Mouse (Mus musculus) hindbrain, embryonic 16.5 days (tissue): ENCODE measurements around the gene Tut1. TPM values are rescaled to one million over a fixed set of nuclear protein-coding genes. Genes with fewer than 3 reads are reported as not detected.

ENCODE experiments used
- polyA plus RNA-seq: library from polyadenylated mRNA; unstranded; fragments of >200 nt; fragmentation: Nextera tagmentation; extraction: Ambion mirVana; gene quantifications from 2 replicates; pipeline ENCODE4 v1.2.1, GENCODE M21; 2015

The Tut1 gene
- polyA plus RNA-seq, 1 experiment from 2014 or later: 23.9 TPM

Other genes starting within 250 kb of the Tut1 start
- 183 and 191 TPM in 2 replicates for gene Slc3a2, start 230.5 kb upstream of the Tut1 start, polyA plus RNA-seq
- 89.6 and 92.0 TPM in 2 replicates for gene Wdr74, start 218.0 kb upstream of the Tut1 start, polyA plus RNA-seq
- gene 1700092M07Rik, start 213.1 kb upstream of the Tut1 start, polyA plus RNA-seq: 1.5 and 1.6 TPM in 2 replicates
- 109 and 119 TPM in 2 replicates for gene Stx5a, start 212.4 kb upstream of the Tut1 start, polyA plus RNA-seq
- gene Nxf1, start 196.8 kb upstream of the Tut1 start, polyA plus RNA-seq: 120 and 140 TPM in 2 replicates
- 200 and 220 TPM in 2 replicates for gene Tmem223, start 182.9 kb upstream of the Tut1 start, polyA plus RNA-seq
- gene Tmem179b, start 179.4 kb upstream of the Tut1 start, polyA plus RNA-seq: 30.4 and 32.1 TPM in 2 replicates
- 31.7 and 33.1 TPM in 2 replicates for gene Taf6l, start 167.4 kb upstream of the Tut1 start, polyA plus RNA-seq
- gene Polr2g, start 155.3 kb upstream of the Tut1 start, polyA plus RNA-seq: 136 and 147 TPM in 2 replicates
- gene Zbtb3, start 151.3 kb upstream of the Tut1 start, polyA plus RNA-seq: 8.0 and 8.1 TPM in 2 replicates
- gene Ttc9c, start 134.5 kb upstream of the Tut1 start, polyA plus RNA-seq: 51.6 and 54.3 TPM in 2 replicates
- gene Hnrnpul2, start 133.8 kb upstream of the Tut1 start, polyA plus RNA-seq: 5.1 and 5.8 TPM in 2 replicates
- not detected in 2 replicates for gene AC129217.1, start 124.1 kb upstream of the Tut1 start, polyA plus RNA-seq
- 117 TPM in 2 replicates for gene Bscl2, start 116.4 kb upstream of the Tut1 start, polyA plus RNA-seq
- gene Gng3, start 114.7 kb upstream of the Tut1 start, polyA plus RNA-seq: 477 and 526 TPM in 2 replicates
- gene Lrrn4cl, start 103.1 kb upstream of the Tut1 start, polyA plus RNA-seq: 0.94 and 1.2 TPM in 2 replicates
- gene Ubxn1, start 82.4 kb upstream of the Tut1 start, polyA plus RNA-seq: 147 and 151 TPM in 2 replicates
- gene Uqcc3, start 72.9 kb upstream of the Tut1 start, polyA plus RNA-seq: 58.5 and 61.5 TPM in 2 replicates
- 27.5 and 35.0 TPM in 2 replicates for gene Lbhd1, start 70.1 kb upstream of the Tut1 start, polyA plus RNA-seq
- not detected in 2 replicates for gene Gm49403, start 69.9 kb upstream of the Tut1 start, polyA plus RNA-seq
- gene 1810009A15Rik, start 65.0 kb upstream of the Tut1 start, polyA plus RNA-seq: 44.3 and 46.5 TPM in 2 replicates
- gene Gm49416, start 64.9 kb upstream of the Tut1 start, polyA plus RNA-seq: not detected in 2 replicates
- 31.1 and 35.2 TPM in 2 replicates for gene Ints5, start 60.8 kb upstream of the Tut1 start, polyA plus RNA-seq
- 72.1 and 84.5 TPM in 2 replicates for gene Ganab, start 55.8 kb upstream of the Tut1 start, polyA plus RNA-seq
- 98.3 and 99.5 TPM in 2 replicates for gene B3gat3, start 33.5 kb upstream of the Tut1 start, polyA plus RNA-seq
- gene Rom1, start 24.5 kb upstream of the Tut1 start, polyA plus RNA-seq: 2.9 and 3.0 TPM in 2 replicates
- 10.3 and 11.3 TPM in 2 replicates for gene Eml3, start 24.3 kb upstream of the Tut1 start, polyA plus RNA-seq
- gene Mta2, start 12.0 kb upstream of the Tut1 start, polyA plus RNA-seq: 91.3 and 103 TPM in 2 replicates
- 284 and 301 TPM in 2 replicates for gene Eef1g, start 13.2 kb downstream of the Tut1 start, polyA plus RNA-seq
- 3.5 and 4.8 TPM in 2 replicates for gene Ahnak, start 35.4 kb downstream of the Tut1 start, polyA plus RNA-seq
- not detected in 2 replicates for gene Scgb1a1, start 134.1 kb downstream of the Tut1 start, polyA plus RNA-seq
- 34.1 and 44.9 TPM in 2 replicates for gene Asrgl1, start 181.8 kb downstream of the Tut1 start, polyA plus RNA-seq